Mouse (Mus musculus) urinary bladder, postnatal 10 days (tissue): ENCODE measurements around the gene Zfp865.

Experiments
- DNase-seq: peaks from one replicate; pipeline ENCODE4 v3.0.0; 2022; ENCODE audit warnings: low spot score

Gene Zfp865

GRCm38 (mm10) chr7:5080815-5081214 is 60.6 kb downstream of the Zfp865 start:
- no peak for DNase-seq

- no peak for DNase-seq
Measured at GRCm38 (mm10) chr7:5081241-5081640, 61.1 kb downstream of the Zfp865 start.

GRCm38 (mm10) chr7:5081939-5082338 is 61.8 kb downstream of the Zfp865 start:
- DNase-seq: no peak

GRCm38 (mm10) chr7:5083325-5084105 is 63.3 kb downstream of the Zfp865 start:
- DNase-seq: no peak

GRCm38 (mm10) chr7:5085512-5085911 is 65.3 kb downstream of the Zfp865 start:
- DNase-seq: no peak
